In the genomic region with DNA sequence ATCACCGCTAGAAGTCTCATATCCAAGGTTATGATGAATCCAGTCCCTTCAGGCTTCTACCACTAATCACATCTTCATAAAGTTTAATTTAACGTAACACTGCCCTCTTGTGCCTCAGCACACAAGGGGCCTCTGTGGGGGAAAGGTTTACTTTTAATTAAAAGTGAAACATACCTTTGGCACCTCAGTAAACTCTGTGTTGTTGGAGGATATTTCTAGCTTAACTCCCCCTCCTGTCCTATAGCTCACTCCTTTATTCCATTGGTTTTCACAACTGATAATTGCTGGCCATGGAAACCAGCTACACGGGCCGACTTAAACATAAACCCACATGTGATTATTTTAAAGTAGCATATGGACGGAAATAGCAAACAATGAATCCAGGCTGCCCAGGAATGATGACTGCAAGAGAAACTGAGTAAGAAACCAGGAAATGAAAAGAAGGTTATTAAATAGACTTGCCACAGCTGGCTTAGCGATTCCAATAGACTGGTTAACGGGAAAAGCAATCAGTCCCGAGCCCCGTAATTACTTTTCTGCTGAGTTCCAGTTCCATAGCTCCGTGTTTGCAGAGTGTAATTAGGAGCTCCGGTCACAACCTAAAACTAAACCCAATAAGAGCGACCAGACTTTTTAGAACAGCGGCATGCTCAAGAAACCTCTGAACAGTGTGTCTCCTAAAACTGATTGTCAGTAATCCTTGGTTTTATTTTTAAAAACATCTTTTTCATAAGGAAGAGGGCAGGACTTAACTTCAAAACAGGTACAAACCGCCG, we compare ENCODE assay signal across 8 mouse cellular contexts.
DNase-seq lines count a peak whose midpoint lies in the region; ATAC-seq lines count a peak whose summit lies in the region.

No protein-coding gene starts in this region.

- H3K27ac ChIP-seq in embryonic facial prominence, embryonic 13.5 days: no peak overlapping the region

- no peak for ATAC-seq in embryonic facial prominence, embryonic 13.5 days (ENCODE audit: insufficient number of reproducible peaks, insufficient read depth, low FRiP score, low TSS enrichment, low read depth)

- H3K36me3 ChIP-seq in embryonic facial prominence, embryonic 13.5 days: no peaks in the 10 kb centered on the region

- peaks cover 9% of the 10 kb centered on the region for H3K4me1 ChIP-seq in embryonic facial prominence, embryonic 13.5 days

- peak; percentile 3 for DNase-seq in left cerebral cortex, adult 11 months (ENCODE audit: low spot score)
- DNase-seq in left cerebral cortex, postnatal 4 days: no peak
- peak; percentile 50 for DNase-seq in hindlimb bud, embryonic 11.5 days (ENCODE audit: extremely low spot score, low read depth, low spot score)
- peak; percentile 49 for DNase-seq in lung, postnatal 10 days
- DNase-seq in right cerebral cortex, postnatal 4 days: no peak
- DNase-seq in ovary, adult 18-20 months (ENCODE audit: low spot score): no peak
- no peak for DNase-seq in spleen, adult 12 weeks (ENCODE audit: low spot score)

- no peaks in the 10 kb centered on the region for H3K9me3 ChIP-seq in embryonic facial prominence, embryonic 13.5 days

- intact Hi-C loops in left cerebral cortex, postnatal 4 days (cut with DNase I): loop anchor here (2.0 kb wide), 1 partner anchor 757 kb away; no protein-coding TSS in a partner anchor

- H3K9ac ChIP-seq in embryonic facial prominence, embryonic 13.5 days: 0 out of 2 replicates have a peak overlapping the region, but pooled peaks have one; percentile 4

- no peak overlapping the region for H3K4me3 ChIP-seq in embryonic facial prominence, embryonic 13.5 days

- H3K27me3 ChIP-seq in embryonic facial prominence, embryonic 13.5 days: 0 out of 2 replicates have a peak, but pooled peaks cover 4% of the 10 kb centered on the region

- WGBS in embryonic facial prominence, embryonic 13.5 days: 29% methylated on average over 15 of the region's 15 CpGs

- H3K4me2 ChIP-seq in embryonic facial prominence, embryonic 13.5 days: peak overlapping the region; percentile 50

Comparison
In these comparisons a context has a peak if more than half of its experiments do, and no peak if none do; other contexts are left out.
1. DNase-seq: peak in left cerebral cortex, adult 11 months (single experiment), hindlimb bud, embryonic 11.5 days (single experiment) and lung, postnatal 10 days (single experiment); none in left cerebral cortex, postnatal 4 days (single experiment), right cerebral cortex, postnatal 4 days (single experiment), ovary, adult 18-20 months (single experiment) and spleen, adult 12 weeks (single experiment).